Mouse (Mus musculus): ENCODE data around the gene Ctse. TPM values are rescaled to one million over a fixed set of nuclear protein-coding genes. Genes with fewer than 3 reads are reported as not detected.
"Not testable (repeated sequence)": the region's sequence is repeated elsewhere in the genome, so short reads cannot be mapped to it uniquely, and the experiment has no call there.

The Ctse gene
- total and polyA plus RNA-seq, 3 experiments: 55.2 to 92.7 TPM; not detected in 1

DNA sequence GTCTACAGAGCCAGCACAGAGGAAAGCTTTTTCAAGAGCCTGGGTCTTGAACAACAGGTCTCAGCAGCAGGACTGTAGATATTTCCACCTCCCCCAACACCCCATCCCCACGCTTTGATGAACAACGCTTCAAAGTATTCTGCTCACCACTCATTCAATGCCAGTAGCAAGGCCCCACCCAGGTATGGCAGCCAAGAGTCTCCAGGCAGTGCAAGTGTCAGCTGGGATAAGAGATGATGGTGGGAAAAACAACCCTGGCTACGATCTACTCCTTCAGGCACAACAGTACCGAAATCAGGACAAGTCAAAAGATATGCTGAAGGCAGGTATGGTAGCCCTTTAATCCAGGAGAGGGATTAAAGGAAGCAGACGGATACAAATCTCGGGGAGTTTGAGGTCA, 11.9 kb upstream of the Ctse start:
- H3K79me2 ChIP-seq (ENCODE audit: control insufficient read depth, insufficient read depth, low read length, poor library complexity): no peaks in the 10 kb centered on the region
- no peak overlapping the region for H3K27ac ChIP-seq (ENCODE audit: control insufficient read depth, low read depth, low read length)
- TF ChIP-seq MAFK (IDR thresholded peaks at IDR 0.05; ENCODE audit: borderline replicate concordance, low read depth, low read length) (no peak), SMC3 (IDR thresholded peaks at IDR 0.05; ENCODE audit: low read depth, low read length) (no peak), TCF12 (IDR thresholded peaks at IDR 0.05; ENCODE audit: low read depth, low read length) (no peak), CHD1 (IDR thresholded peaks at IDR 0.05; ENCODE audit: low read depth, low read length) (no peak), TAL1 (IDR thresholded peaks at IDR 0.05; ENCODE audit: low read length) (no peak), HCFC1 (IDR thresholded peaks at IDR 0.05; ENCODE audit: low read depth, low read length) (no peak)
- no peak overlapping the region for H3K9ac ChIP-seq (ENCODE audit: control insufficient read depth, low read depth, low read length, poor library complexity, severe bottlenecking)
- peaks cover 0 to 7% of the 10 kb centered on the region in 2 experiments; a peak in 2 of 4 replicates for H3K36me3 ChIP-seq (ENCODE audit: control insufficient read depth in 1 of 2, insufficient read depth in 2 of 2, low read length in 2 of 2)
- no peak overlapping the region for H3K4me3 ChIP-seq (ENCODE audit: control insufficient read depth in 1 of 2, insufficient read depth in 1 of 2, low read depth in 2 of 2, low read length in 2 of 2)
- peaks cover 6 to 7% of the 10 kb centered on the region in 2 experiments; a peak in 3 of 4 replicates for H3K4me1 ChIP-seq (ENCODE audit: control insufficient read depth in 1 of 2, insufficient read depth in 2 of 2, low read length in 2 of 2)
- 0 out of 4 replicates have a peak, but pooled peaks cover 0 to 1% of the 10 kb centered on the region in 2 experiments for H3K27me3 ChIP-seq (ENCODE audit: control insufficient read depth in 1 of 2, insufficient read depth in 2 of 2, low read length in 2 of 2)
- H3K9me3 ChIP-seq (replicated peaks; ENCODE audit: insufficient read depth, low read length): no peaks in the 10 kb centered on the region
- no peak for DNase-seq (ENCODE audit: low read depth, low spot score)

DNA sequence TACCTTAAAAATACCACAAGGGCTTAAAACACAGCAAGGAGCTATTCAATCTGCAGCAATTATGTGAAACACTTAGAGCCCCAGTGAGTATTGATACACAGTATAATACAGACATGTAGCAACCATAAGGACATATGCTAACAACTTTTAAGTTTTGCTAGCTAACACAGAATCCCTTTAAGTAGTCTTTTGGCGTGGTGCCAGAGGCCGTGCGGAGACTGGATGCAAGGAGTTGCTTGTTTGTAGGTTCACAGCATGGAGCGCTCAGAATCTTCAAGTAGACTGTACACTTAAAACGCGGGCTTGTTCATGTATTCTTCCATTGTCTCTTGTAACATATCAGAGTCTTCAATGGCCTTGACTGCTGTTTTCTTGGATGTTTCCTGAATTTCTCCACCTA, 5.9 kb upstream of the Ctse start:
- not testable (repeated sequence) for H3K9ac ChIP-seq (ENCODE audit: control insufficient read depth, low read depth, low read length, poor library complexity, severe bottlenecking); DNase-seq (ENCODE audit: low read depth, low spot score); H3K4me3 ChIP-seq (ENCODE audit: control insufficient read depth in 1 of 2, insufficient read depth in 1 of 2, low read depth in 2 of 2, low read length in 2 of 2); H3K27ac ChIP-seq (ENCODE audit: control insufficient read depth, low read depth, low read length); H3K27me3 ChIP-seq (ENCODE audit: control insufficient read depth in 1 of 2, insufficient read depth in 2 of 2, low read length in 2 of 2); H3K79me2 ChIP-seq (ENCODE audit: control insufficient read depth, insufficient read depth, low read length, poor library complexity); H3K9me3 ChIP-seq (replicated peaks; ENCODE audit: insufficient read depth, low read length)
- Histone ChIP-seq H3K36me3 (ENCODE audit: control insufficient read depth in 1 of 2, insufficient read depth in 2 of 2, low read length in 2 of 2) (peaks cover 0 to 13% of the 10 kb centered on the region in 2 experiments; a peak in 2 of 4 replicates), H3K4me1 (ENCODE audit: control insufficient read depth in 1 of 2, insufficient read depth in 2 of 2, low read length in 2 of 2) (peaks cover 6 to 14% of the 10 kb centered on the region in 2 experiments)

DNA sequence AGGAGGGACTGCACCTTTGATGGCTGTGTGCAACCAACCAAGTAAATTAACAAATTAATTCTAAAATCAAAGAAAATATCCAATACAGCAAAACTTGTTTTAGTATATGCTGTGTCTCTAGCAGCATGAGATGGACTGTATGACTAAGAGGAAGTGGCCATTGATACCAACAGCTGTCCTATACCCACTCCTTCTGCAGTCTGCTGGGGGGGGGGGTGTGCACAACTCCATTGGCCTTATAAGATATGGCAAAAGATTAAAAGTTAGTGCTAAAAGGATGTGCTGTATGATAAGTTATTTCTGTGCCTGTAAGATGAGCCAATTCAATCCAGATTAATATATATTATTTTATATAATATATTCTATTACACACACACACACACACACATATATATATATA, 3.6 kb upstream of the Ctse start:
- Histone ChIP-seq H3K27ac (ENCODE audit: control insufficient read depth, low read depth, low read length) (no peak overlapping the region), H3K9ac (ENCODE audit: control insufficient read depth, low read depth, low read length, poor library complexity, severe bottlenecking) (no peak overlapping the region), H3K9me3 (replicated peaks; ENCODE audit: insufficient read depth, low read length) (no peaks in the 10 kb centered on the region), H3K4me3 (ENCODE audit: control insufficient read depth in 1 of 2, insufficient read depth in 1 of 2, low read depth in 2 of 2, low read length in 2 of 2) (no peak overlapping the region), H3K4me1 (ENCODE audit: control insufficient read depth in 1 of 2, insufficient read depth in 2 of 2, low read length in 2 of 2) (peaks cover 4 to 14% of the 10 kb centered on the region in 2 experiments), H3K36me3 (ENCODE audit: control insufficient read depth in 1 of 2, insufficient read depth in 2 of 2, low read length in 2 of 2) (peaks cover 0 to 14% of the 10 kb centered on the region in 2 experiments; a peak in 2 of 4 replicates), H3K79me2 (ENCODE audit: control insufficient read depth, insufficient read depth, low read length, poor library complexity) (peaks cover 2% of the 10 kb centered on the region; the same call in 1 of the 2 replicates), H3K27me3 (ENCODE audit: control insufficient read depth in 1 of 2, insufficient read depth in 2 of 2, low read length in 2 of 2) (no peaks in the 10 kb centered on the region)
- no peak for TF ChIP-seq POLR2A (IDR thresholded peaks at IDR 0.05; ENCODE audit: control insufficient read depth in 1 of 2, insufficient read depth in 1 of 2, low read depth in 1 of 2, low read length in 2 of 2, poor library complexity in 1 of 2)
- TF ChIP-seq ZNF384 (IDR thresholded peaks at IDR 0.05; ENCODE audit: low read depth, low read length): no peak
- no peak for TF ChIP-seq NELFE (IDR thresholded peaks at IDR 0.05; ENCODE audit: low read depth, low read length)
- TF ChIP-seq KAT2A (conservative IDR thresholded peaks at IDR 0.05; ENCODE audit: low read depth, low read length): no peak
- peak; percentile 34; the same call in 1 of the 2 replicates for TF ChIP-seq GATA1 (IDR thresholded peaks at IDR 0.05; ENCODE audit: low read depth, low read length)
- TF ChIP-seq POLR2AphosphoS2 (IDR thresholded peaks at IDR 0.05; ENCODE audit: low read length): no peak
- TF ChIP-seq EP300 (IDR thresholded peaks at IDR 0.05; ENCODE audit: low read depth in 1 of 2, low read length in 2 of 2): peak in 1 of 2 experiments; percentile 52; a peak in 1 of 4 replicates
- TF ChIP-seq MEF2A (IDR thresholded peaks at IDR 0.05; ENCODE audit: extremely low read depth, insufficient replicate concordance, low read depth, low read length, poor library complexity, severe bottlenecking): no peak
- TF ChIP-seq USF1 (IDR thresholded peaks at IDR 0.05; ENCODE audit: low read depth, low read length): no peak
- TF ChIP-seq TBP (IDR thresholded peaks at IDR 0.05; ENCODE audit: low read depth, low read length): no peak
- 0 out of 2 replicates have a peak, but pooled peaks have one; percentile 37 for TF ChIP-seq ETS1 (IDR thresholded peaks at IDR 0.05; ENCODE audit: low read depth, low read length)
- TF ChIP-seq TAL1 (IDR thresholded peaks at IDR 0.05; ENCODE audit: low read length): no peak
- peak; percentile 51 for TF ChIP-seq TCF12 (IDR thresholded peaks at IDR 0.05; ENCODE audit: low read depth, low read length)
- peak; percentile 35 for DNase-seq (ENCODE audit: low read depth, low spot score)

All from MEL (cell line).